Mouse (Mus musculus) c-Kit-positive CD71-negative TER-119-negative erythroid progenitor cells, embryonic 14.5 days (primary cell): ENCODE measurements around the gene Trip10.

ENCODE experiments used
- DNase-seq: peaks from one replicate; pipeline ENCODE4 v3.0.0-alpha.2; 2013; ENCODE audit warnings: low read depth

Trip10 gene

GRCm38 (mm10) chr17:57234254-57234928 lies 14.9 kb upstream of the Trip10 start:
- DNase-seq, result no peak

- DNase-seq, result no peak
These were observed 13.5 kb upstream of the Trip10 start for GRCm38 (mm10) chr17:57235803-57236202.

GRCm38 (mm10) chr17:57237181-57237580 lies 12.1 kb upstream of the Trip10 start:
- no peak for DNase-seq

DNA sequence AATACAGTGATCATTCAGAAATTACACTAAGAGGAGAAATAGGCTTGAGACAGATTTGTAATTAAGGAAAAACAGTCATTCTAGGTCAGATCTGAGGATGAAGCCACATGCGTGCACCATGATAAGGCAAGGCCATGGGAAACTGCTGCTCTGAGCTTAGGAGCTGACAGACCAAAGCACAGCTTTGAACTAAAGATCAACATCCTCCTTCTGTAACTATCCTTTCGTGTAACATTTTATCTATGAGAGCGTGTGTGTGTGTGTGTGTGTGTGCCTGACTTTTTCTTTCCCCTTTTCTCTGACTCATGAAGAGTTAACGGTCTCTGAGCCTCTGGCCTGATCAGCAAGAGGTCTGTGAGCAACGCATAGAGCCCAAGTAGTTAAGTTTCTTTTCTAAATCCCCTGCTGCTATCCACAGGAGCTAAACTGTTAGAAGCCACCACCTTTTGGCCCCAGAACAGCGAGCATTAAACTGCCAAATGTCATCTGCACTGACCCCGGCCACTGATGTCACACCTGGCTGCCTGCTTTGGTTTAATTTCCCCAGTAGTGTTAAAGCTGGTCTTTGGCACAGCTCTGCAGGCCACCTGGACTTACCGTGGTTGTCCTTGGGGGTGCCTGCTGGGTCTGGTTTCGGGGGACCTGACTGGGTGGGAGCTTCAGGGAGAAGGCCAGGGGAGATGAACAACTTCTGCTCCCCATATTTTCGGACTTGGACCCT lies 5.4 kb upstream of the Trip10 start:
- no peak for DNase-seq

DNA sequence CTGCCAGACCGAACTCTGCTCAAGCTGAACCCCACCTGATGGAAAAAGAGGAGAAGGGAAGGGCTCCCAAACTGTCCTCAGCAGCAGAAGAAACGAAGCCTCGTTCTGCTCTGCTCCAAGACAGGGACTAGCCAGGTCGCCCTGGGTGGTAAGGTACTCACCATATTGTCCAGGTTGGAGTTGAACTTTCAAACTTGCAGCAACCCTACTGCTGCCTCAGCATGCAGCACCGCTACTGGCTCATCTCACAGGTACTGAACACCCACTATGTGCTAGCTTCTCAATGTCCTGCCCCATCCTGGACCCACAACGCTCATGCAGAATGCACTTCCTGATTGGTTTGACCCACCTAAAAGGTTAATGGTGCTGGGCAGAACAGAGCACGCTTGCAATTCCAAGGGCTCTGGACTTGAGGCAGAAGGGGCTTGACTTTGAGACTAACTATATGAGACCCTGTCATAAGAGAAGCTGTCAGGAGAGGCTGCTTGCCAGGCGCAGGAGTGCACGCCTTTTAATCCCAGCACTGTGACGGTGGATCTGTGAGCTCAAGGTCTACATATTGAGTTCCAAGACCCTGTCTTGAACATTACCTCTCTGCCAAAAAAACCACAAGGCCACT lies 3.8 kb upstream of the Trip10 start:
- no peak for DNase-seq

GRCm38 (mm10) chr17:57246663-57247392 lies 2.4 kb upstream of the Trip10 start:
- DNase-seq, result no peak

DNA sequence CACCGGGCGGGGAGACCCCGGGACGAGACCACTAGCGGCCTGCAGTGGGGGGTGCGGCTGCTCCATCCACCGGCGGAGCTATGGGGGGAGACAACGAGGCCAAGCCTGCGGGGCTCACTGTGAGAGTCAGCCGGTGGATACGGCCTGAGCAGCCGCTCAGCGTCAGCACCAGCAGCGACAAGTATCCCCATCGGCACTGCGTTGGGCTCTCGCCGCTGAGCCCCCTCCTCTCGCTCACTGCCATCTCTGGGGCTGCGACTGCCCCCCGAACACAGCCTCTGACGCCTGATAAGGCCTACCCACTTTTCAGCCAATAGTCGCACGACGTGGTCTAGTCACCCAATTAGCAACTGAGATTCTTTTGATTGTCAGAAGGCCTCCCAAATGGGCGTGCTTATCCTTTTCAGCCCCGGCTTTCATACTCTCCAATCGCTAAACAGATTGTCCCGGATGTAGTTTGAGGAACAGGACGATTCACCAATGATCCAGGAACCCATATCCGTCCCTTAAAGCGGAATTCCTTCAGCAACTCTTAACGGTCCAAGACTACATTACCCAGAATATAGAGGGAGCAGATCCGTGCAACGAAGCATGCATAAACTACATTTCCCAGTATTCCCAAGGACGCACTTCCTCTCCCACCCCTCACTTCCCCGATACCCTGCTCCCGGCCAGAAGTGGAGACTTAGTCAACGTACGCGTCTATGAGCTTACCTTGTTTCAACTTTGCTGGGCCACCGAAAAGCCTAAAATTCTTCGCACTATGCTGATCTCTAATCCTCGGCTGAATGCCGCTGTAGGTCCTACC lies 1.7 kb upstream of the Trip10 start:
- peak; percentile 95 for DNase-seq

DNA sequence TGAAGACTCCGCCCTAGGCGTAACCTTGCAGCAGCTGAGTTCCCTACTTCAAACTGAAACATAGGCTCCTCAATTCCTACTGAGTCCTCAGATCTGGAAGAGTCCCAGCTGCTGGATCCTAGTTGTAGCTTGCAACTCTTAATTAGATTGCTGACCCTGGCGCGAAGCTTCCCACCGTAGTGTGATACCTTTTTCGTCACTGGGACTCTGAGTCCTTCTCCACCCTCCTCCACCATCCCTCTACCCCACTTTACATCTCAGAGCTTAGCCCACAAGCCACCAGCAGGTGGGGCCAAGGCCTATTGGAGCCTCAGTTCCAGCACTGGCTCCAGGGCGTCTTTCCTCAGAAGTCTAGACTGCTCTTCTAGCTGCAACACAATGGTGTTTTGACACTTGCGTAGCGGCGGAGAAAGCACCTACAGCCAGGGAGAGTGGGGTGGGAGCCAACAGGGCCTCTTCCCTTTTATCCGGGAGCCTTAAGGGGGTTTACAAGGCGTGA lies 1.0 kb upstream of the Trip10 start, which contains the start of gene Gpr108:
Gene Gpr108, minus strand, starts transcription at position 246 of the 499 bp plus-strand sequence.
- DNase-seq, result peak; percentile 89

- no peak for DNase-seq
These were observed 484 bp upstream of the Trip10 start for GRCm38 (mm10) chr17:57248771-57249170.

DNA sequence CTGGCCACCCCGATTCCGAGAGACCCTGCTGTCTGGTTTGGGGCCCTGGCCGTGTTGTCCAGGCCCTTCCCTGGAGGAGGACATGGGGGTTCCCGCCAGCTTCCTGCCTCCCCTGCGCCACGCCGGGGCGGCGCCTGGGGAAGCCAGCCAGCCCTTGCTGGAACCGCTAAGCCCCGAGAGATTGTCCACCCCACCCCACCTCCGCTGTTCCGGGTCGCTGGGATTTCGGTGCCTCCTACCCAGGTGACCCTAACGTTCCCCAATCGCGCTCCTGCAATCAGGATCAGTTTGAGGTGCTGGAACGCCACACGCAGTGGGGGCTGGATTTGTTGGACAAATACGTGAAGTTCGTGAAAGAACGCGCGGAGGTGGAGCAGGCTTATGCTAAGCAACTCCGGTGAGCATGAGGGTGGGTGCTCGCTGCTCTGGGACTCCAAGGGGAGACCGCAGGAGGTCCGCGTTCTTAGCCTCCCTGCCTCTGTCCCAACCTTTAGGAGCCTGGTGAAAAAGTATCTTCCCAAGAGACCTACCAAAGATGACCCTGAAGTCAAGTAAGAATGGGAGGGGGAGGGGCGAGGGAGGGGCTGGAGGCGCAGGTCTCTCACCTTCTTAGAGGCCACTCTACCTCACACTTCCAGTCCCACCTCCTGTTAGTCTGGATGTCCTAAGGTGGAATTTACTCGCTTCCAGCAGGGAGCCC lies 1.4 kb downstream of the Trip10 start:
- no peak for DNase-seq

DNA sequence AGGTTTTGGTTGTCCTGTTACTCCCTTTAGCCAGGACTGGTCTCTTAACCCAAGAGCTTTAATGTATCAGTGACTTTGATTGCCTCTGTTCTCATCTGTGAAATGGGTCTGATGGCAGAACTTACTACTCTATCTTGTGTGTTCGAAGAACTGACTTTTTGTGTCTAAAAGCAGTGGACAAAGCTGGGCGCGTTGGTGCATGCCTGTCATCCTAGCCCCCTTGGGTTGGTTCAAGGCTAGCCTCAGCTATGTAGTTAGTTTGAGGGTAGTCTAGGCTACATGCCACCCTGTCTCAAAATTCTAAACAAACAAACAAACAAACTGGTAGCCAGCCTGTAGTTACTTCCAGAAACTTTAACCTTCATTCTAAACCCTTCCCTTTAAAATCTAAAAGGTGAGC lies 2.2 kb downstream of the Trip10 start:
- no peak for DNase-seq

GRCm38 (mm10) chr17:57253306-57253705 lies 4.1 kb downstream of the Trip10 start:
- no peak for DNase-seq

DNA sequence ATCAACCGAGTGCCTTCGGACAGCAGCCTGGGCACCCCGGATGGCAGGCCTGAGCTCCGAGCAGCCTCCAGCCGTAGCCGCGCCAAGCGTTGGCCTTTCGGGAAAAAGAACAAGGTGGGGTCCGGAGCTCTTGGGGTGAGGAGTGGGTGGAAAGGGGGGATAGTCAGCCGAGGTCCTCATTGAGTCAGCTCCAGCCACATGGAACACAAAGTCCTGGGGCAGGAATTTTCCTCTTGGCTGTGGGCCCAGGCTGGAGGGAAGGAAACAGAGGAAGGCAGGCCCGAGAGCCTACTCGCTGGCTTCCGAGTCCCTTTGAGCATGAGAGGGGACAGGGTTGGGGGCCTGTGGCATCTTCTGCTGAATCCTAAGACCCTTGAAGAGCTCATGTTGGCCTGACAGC lies 6.1 kb downstream of the Trip10 start:
- no peak for DNase-seq

DNA sequence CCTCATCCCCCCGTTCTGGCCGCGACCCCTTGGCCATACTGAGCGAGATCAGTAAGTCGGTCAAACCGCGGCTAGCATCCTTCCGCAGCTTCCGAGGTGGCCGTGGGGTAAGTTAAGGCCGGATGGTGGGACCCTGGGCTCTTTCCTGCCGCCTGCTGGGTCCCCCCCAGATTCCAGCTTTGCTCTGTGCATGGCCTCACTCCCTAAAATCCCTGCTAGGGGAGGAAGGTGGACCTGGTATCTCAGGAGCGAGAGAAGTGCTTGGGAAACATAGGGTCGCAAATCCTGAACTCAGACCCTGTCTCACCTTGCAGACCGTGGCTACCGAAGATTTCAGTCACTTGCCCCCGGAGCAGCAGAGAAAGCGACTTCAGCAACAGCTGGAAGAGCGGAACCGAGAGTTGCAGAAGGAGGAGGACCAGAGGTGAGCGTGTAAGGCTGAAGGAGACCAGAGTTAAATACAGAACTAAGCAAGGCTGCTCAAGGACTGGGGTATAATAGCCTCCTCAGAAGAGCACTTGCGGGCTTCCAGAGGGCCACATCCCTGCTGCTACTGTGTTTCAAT lies 7.7 kb downstream of the Trip10 start:
- no peak for DNase-seq

GRCm38 (mm10) chr17:57258191-57258590 lies 8.9 kb downstream of the Trip10 start:
- no peak for DNase-seq

- DNase-seq, result no peak
These were observed 10.5 kb downstream of the Trip10 start for GRCm38 (mm10) chr17:57259742-57260141.

DNA sequence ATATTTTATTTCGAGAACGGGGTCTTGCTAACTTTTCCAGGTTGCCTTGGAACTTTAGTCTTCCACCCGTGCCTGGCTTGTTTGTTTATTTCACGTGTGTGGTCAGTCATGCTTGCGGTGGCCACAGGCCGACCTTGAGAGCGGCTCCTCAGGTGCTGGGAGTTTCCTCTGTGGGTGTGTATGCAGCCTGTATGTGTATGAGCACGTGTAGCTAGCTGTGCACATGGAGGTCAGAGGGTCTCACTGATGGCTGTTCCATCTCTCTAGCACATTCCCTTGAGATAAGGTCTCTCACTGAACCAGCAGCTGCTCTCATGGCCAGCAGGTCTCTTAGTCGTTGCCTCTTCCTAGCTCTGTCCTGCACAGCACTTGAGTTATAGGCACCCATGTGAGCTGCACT lies 11.1 kb downstream of the Trip10 start:
- DNase-seq, result no peak

DNA sequence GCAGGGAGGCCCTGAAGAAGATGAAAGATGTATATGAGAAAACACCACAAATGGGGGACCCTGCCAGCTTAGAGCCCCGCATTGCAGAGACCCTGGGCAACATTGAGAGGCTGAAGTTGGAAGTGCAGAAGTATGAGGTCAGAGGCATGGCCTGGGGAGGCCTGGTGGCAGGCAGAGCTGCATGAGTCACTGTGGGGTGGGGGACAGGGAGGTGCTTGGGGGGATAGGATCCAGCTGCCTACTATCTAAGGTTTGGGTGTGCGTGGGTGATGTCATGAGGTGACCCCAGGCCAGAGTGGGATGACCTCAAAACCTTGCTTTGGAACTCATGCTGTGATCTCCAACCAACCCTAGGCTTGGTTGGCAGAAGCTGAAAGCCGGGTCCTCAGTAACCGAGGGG lies 12.0 kb downstream of the Trip10 start:
- no peak for DNase-seq

- DNase-seq, result no peak
These were observed 12.5 kb downstream of the Trip10 start for GRCm38 (mm10) chr17:57261796-57262195.

GRCm38 (mm10) chr17:57262901-57263550 lies 13.8 kb downstream of the Trip10 start:
- no peak for DNase-seq
